Mouse (Mus musculus): ENCODE results near the gene H2afj.

DNA sequence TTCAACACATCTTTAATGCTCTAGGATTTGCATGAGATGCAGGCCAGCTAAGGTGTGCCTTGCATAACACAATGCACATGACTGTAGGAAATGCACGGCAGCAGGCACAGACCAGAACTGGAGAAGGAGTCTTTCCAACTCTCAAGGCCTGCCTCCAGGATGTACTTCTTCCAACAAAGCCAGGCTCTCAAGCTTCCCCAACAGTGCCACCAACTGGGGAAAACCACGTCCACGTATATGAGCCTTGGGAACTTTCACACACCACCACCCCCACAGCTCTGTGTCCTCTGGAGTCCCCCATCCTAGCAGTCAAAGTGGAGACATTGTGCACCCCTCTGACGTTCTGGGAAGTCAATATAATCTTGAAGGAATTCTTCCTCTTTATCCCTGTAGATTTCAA lies 5.1 kb downstream of the H2afj start:
- TF ChIP-seq CTCF (IDR thresholded peaks at IDR 0.05), result peak; percentile 46
- no peak for TF ChIP-seq POLR2A (IDR thresholded peaks at IDR 0.05; ENCODE audit: insufficient read depth, low read depth, low read length)
